Mouse (Mus musculus) spleen, postnatal 36 days (tissue): ENCODE results near the gene Fcrl5.

Source experiments
- DNase-seq, 2 experiments: peaks; one replicate each; pipeline ENCODE4 v3.0.0; 2022; ENCODE audit warnings: low spot score in 2 of 2, mixed read lengths in 1 of 2

Gene Fcrl5

DNA sequence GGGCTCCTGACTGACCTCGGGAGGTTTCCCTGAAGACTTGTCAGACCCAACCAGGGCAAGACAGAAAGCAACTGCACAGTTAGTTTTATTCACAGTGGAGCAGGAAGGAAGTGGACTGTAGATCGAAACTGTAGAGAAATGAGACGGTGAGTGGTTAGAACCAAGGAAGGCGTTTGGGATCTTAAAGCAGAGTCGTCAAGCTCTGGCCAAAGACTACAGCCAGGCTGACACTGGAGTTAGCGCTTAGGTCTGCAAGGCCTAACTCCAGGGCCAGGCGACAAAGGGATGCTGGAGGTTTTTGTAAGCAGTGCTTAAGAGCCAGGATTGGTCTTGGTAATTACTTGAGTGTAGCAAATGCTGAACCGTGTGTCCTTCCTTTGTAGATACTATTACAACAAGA lies 93.3 kb downstream of the Fcrl5 start:
- DNase-seq: no peak

- DNase-seq: peak; percentile 82 to 83
These were observed 94.0 kb downstream of the Fcrl5 start for GRCm38 (mm10) chr3:87529568-87529967.

GRCm38 (mm10) chr3:87530234-87530633 lies 94.7 kb downstream of the Fcrl5 start:
- DNase-seq: no peak

- no peak for DNase-seq
These were observed 98.2 kb downstream of the Fcrl5 start for GRCm38 (mm10) chr3:87533667-87534378.

DNA sequence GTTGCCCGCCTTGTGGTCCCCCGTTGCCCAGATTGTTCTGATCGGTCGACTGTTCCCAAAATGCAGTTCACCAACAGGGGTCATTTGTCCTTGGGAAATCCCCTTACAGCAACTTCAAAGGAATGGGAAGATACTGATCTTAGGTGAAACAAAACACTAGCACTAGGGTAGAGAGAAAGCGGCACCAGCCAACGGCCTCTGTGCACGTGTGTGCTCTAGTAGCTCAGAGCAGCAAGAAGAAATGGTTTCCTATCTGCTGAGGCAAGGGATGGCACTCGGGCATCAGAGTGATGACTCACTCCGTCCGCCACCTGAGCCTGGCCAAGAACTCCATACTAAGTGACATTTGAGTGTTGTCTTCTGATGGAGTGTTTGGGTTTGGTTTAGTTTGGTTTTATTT lies 102.5 kb downstream of the Fcrl5 start:
- no peak for DNase-seq

GRCm38 (mm10) chr3:87540028-87540675 lies 104.6 kb downstream of the Fcrl5 start:
- DNase-seq: no peak

DNA sequence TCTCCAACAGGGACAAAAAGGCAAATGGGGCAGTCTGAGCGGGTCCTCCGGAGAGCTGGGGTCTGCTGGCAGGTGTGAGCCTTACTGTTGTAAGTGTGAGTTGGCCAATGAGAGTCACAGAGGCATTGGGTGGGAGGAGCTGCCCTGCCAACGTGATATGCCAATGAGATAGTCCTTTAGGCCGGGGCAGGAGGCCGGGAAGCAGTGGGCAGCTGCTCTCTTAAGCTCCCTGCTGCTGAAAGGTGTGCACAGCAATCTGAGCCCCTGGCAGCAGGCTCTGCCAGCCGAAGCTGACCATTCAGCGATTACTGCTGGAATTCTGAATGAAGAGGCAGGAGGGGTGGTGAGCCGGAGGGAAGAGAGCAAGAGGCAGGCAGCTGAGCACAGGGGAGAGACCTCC lies 105.1 kb downstream of the Fcrl5 start:
- no peak for DNase-seq

GRCm38 (mm10) chr3:87542481-87543215 lies 107.1 kb downstream of the Fcrl5 start:
- no peak for DNase-seq

- DNase-seq: no peak
These were observed 110.0 kb downstream of the Fcrl5 start for GRCm38 (mm10) chr3:87545554-87545953.

- DNase-seq: no peak
These were observed 110.7 kb downstream of the Fcrl5 start for GRCm38 (mm10) chr3:87546291-87546721.

DNA sequence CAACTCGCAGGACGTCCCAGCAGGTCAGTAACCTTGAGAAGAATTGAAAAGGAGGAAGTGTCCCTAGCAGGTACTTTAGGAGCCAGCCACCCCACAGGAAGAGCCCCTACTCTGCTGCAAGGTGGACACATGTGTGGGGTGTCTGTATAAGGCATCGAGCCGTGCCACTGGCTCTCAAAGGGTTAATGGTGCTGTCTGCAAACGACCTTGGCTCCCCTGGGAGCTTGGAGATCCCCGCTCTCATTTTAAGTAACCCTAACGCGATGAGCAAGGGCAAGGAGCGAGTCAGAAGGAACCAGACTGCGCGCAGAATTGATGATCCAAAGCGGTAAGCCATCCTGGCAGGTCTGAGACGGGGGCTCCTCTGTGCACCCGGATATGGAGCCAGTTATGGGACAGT lies 114.3 kb downstream of the Fcrl5 start:
- no peak for DNase-seq
